Mouse (Mus musculus) brain, embryonic 14.5 days (tissue): ENCODE data around the gene Apol9a.

ENCODE experiments used
- CTCF ChIP-seq: fragments of 200-500 bp; IDR thresholded peaks from 2 replicates; pipeline ENCODE4 v1.5.1; 2012; ENCODE audit warnings: inconsistent platforms, mild to moderate bottlenecking, moderate library complexity, borderline replicate concordance; ENCODE audit not compliant: insufficient read depth, insufficient read length; ENCODE audit errors: extremely low read depth
- POLR2A ChIP-seq: fragments of 200-500 bp; IDR thresholded peaks from 2 replicates; pipeline ENCODE4 v1.6.1; 2012; ENCODE audit warnings: mild to moderate bottlenecking, inconsistent platforms, borderline replicate concordance; ENCODE audit not compliant: poor library complexity, insufficient read depth, insufficient read length, severe bottlenecking; ENCODE audit errors: extremely low read depth

GRCm38 (mm10) chr15:77359084-77359483 is 51.9 kb downstream of the Apol9a start:
- TF ChIP-seq CTCF (no peak), POLR2A (no peak)
